In the genomic region with DNA sequence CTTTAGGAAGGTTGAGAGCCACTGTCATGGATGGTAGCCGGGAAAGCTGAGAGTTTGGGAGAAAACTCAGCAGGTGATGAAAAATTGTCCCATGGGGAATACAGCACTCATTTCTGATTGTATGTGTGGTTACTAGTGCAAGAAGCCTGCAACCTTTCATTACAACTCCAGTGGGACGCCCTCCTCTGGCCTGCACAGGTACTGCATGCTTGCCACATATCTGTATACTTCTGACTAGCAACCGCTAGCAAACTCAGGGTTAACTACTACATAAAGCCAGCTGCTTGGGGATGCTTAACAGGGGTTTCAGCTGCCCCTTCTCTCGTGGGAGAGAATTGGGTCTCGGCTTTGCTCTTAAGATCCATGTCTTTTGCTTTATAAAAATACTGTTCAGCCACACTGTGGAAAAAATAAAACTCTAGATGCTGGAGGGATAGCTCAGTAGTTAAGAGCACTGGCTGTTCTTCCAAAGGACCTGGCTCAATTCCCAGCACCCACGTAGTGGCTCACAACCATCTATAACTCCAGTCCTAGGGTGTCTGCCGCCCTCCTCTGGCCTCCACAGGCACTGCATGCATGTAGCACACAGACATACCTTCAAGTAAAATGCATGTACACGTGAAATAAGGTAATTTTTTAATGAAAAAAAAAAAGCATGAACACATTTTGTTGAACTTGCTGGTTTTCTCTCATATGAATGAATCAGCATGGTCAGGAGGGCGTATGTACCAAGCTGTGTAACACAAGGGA, we compare ENCODE assay signal across 23 mouse cellular contexts. TPM values are rescaled to one million over a fixed set of nuclear protein-coding genes. Genes with fewer than 3 reads are reported as not detected.
DNase-seq lines count a peak whose midpoint lies in the region; ATAC-seq and TF ChIP-seq lines count a peak whose summit lies in the region.
"Had no signal": no experiment of that assay in that cellular context is flagged by ENCODE, and none has a peak within 500 bp of the region (broad histone marks: within the 10 kb centered on the region; RNA-seq: fewer than 3 reads in every experiment).

No protein-coding gene starts in this region.

- no peak overlapping the region for H3K4me3 ChIP-seq in heart, adult 2 months
- no peak overlapping the region for H3K4me3 ChIP-seq in heart, embryonic 10.5 days
- no peak overlapping the region for H3K4me3 ChIP-seq in liver, adult 2 months (ENCODE audit: insufficient read depth, low read depth, low read length)
- H3K4me3 ChIP-seq in liver, embryonic 11.5 days (ENCODE audit: low read depth, low read length), result no peak overlapping the region
- no peak overlapping the region for H3K4me3 ChIP-seq in midbrain, postnatal 0 days (ENCODE audit: low read depth, low read length)
- no peak overlapping the region for H3K4me3 ChIP-seq in midbrain, embryonic 14.5 days (replicated peaks; ENCODE audit: low read depth, low read length)
- H3K4me3 ChIP-seq: forebrain, embryonic 13.5 days; hindbrain, embryonic 13.5 days; liver, embryonic 13.5 days; midbrain, embryonic 12.5 days had no signal

- no peaks in the 10 kb centered on the region for H3K27me3 ChIP-seq in heart, adult 2 months (ENCODE audit: control insufficient read depth, insufficient read depth, low read length)
- H3K27me3 ChIP-seq in heart, embryonic 10.5 days (ENCODE audit: insufficient read depth, poor library complexity, severe bottlenecking), result no peaks in the 10 kb centered on the region
- no peaks in the 10 kb centered on the region for H3K27me3 ChIP-seq in liver, adult 2 months (ENCODE audit: control insufficient read depth, insufficient read depth, low read length)
- H3K27me3 ChIP-seq in liver, embryonic 11.5 days (replicated peaks; ENCODE audit: control insufficient read depth, insufficient read depth, low read length), result no peaks in the 10 kb centered on the region
- no peaks in the 10 kb centered on the region for H3K27me3 ChIP-seq in midbrain, postnatal 0 days (ENCODE audit: insufficient read depth, low read length)
- no peaks in the 10 kb centered on the region for H3K27me3 ChIP-seq in midbrain, embryonic 14.5 days (ENCODE audit: control insufficient read depth, insufficient read depth, low read length)
- H3K27me3 ChIP-seq: forebrain, embryonic 13.5 days; hindbrain, embryonic 13.5 days; liver, embryonic 13.5 days; midbrain, embryonic 12.5 days had no signal

- H3K36me3 ChIP-seq in heart, adult 2 months (ENCODE audit: control insufficient read depth, insufficient read depth, low read length), result no peaks in the 10 kb centered on the region
- no peaks in the 10 kb centered on the region for H3K36me3 ChIP-seq in heart, embryonic 10.5 days
- no peaks in the 10 kb centered on the region for H3K36me3 ChIP-seq in liver, adult 2 months (ENCODE audit: control insufficient read depth, insufficient read depth, low read length)
- no peaks in the 10 kb centered on the region for H3K36me3 ChIP-seq in liver, embryonic 11.5 days (ENCODE audit: control insufficient read depth, insufficient read depth, low read length)
- no peaks in the 10 kb centered on the region for H3K36me3 ChIP-seq in midbrain, postnatal 0 days (ENCODE audit: insufficient read depth, low read length)
- no peaks in the 10 kb centered on the region for H3K36me3 ChIP-seq in midbrain, embryonic 14.5 days (ENCODE audit: control insufficient read depth, insufficient read depth, low read length)
- H3K36me3 ChIP-seq: hindbrain, embryonic 13.5 days; liver, embryonic 13.5 days; midbrain, embryonic 12.5 days had no signal

- TF ChIP-seq EP300 in heart, adult 2 months (IDR thresholded peaks at IDR 0.05; ENCODE audit: insufficient read depth, low read depth, low read length), result no peak

- H3K27ac ChIP-seq in heart, adult 2 months, result no peak overlapping the region
- H3K27ac ChIP-seq in heart, embryonic 10.5 days, result no peak overlapping the region
- H3K27ac ChIP-seq in liver, adult 2 months (replicated peaks; ENCODE audit: insufficient read depth, low read depth, low read length), result no peak overlapping the region
- H3K27ac ChIP-seq in liver, embryonic 11.5 days (ENCODE audit: low read depth, low read length), result no peak overlapping the region
- H3K27ac ChIP-seq in midbrain, postnatal 0 days (ENCODE audit: low read depth, low read length), result no peak overlapping the region
- no peak overlapping the region for H3K27ac ChIP-seq in midbrain, embryonic 14.5 days (replicated peaks; ENCODE audit: low read depth, low read length)
- H3K27ac ChIP-seq: forebrain, embryonic 13.5 days; hindbrain, embryonic 13.5 days; liver, embryonic 13.5 days; midbrain, embryonic 12.5 days had no signal

- 90% methylated on average over 9 of the region's 9 CpGs for WGBS in heart, adult 2 months
- WGBS in heart, embryonic 10.5 days, result 86% methylated on average over 9 of the region's 9 CpGs
- WGBS in liver, adult 2 months, result 93% methylated on average over 9 of the region's 9 CpGs
- WGBS in liver, embryonic 11.5 days, result 88% methylated on average over 9 of the region's 9 CpGs
- WGBS in midbrain, postnatal 0 days, result 92% methylated on average over 9 of the region's 9 CpGs
- WGBS in midbrain, embryonic 14.5 days, result 93% methylated on average over 9 of the region's 9 CpGs

- H3K79me2 ChIP-seq in heart, adult 2 months (replicated peaks; ENCODE audit: control insufficient read depth, insufficient read depth, low read length), result no peaks in the 10 kb centered on the region
- no peaks in the 10 kb centered on the region for H3K79me2 ChIP-seq in liver, adult 2 months (ENCODE audit: control insufficient read depth, insufficient read depth, low read length)

- intact Hi-C loops in heart, adult 2 months (cut with DNase I), result no loop called here

- TF ChIP-seq CTCF in heart, adult 2 months (IDR thresholded peaks at IDR 0.05), result peak; percentile 9; the same call in 1 of the 2 replicates
- TF ChIP-seq CTCF in liver, adult 2 months (IDR thresholded peaks at IDR 0.05; ENCODE audit: low read depth, low read length), result peak; percentile 26
- 0 out of 2 replicates have a peak, but pooled peaks have one; percentile 6 for TF ChIP-seq CTCF in midbrain, postnatal 0 days (IDR thresholded peaks at IDR 0.05)

- 0 out of 2 replicates have a peak, but pooled peaks cover under 1% of the 10 kb centered on the region for H3K4me1 ChIP-seq in heart, adult 2 months (ENCODE audit: control insufficient read depth, insufficient read depth, low read length)
- H3K4me1 ChIP-seq in heart, embryonic 10.5 days, result no peaks in the 10 kb centered on the region
- H3K4me1 ChIP-seq in liver, adult 2 months (ENCODE audit: control insufficient read depth, insufficient read depth, low read length), result no peaks in the 10 kb centered on the region
- H3K4me1 ChIP-seq in liver, embryonic 11.5 days (replicated peaks; ENCODE audit: control insufficient read depth, insufficient read depth, low read length), result no peaks in the 10 kb centered on the region
- no peaks in the 10 kb centered on the region for H3K4me1 ChIP-seq in midbrain, postnatal 0 days (ENCODE audit: insufficient read depth, low read length)
- no peaks in the 10 kb centered on the region for H3K4me1 ChIP-seq in midbrain, embryonic 14.5 days (ENCODE audit: control insufficient read depth, insufficient read depth, low read length)
- H3K4me1 ChIP-seq: forebrain, embryonic 13.5 days; hindbrain, embryonic 13.5 days; midbrain, embryonic 12.5 days had no signal

- no peak overlapping the region for H3K9ac ChIP-seq in heart, adult 2 months (ENCODE audit: low read depth, low read length)
- H3K9ac ChIP-seq in liver, adult 2 months (ENCODE audit: low read depth, low read length), result no peak overlapping the region
- H3K9ac ChIP-seq in liver, embryonic 11.5 days (ENCODE audit: low read depth, low read length), result no peak overlapping the region
- H3K9ac ChIP-seq in midbrain, postnatal 0 days (replicated peaks; ENCODE audit: low read length, poor library complexity, severe bottlenecking), result no peak overlapping the region
- no peak overlapping the region for H3K9ac ChIP-seq in midbrain, embryonic 14.5 days (replicated peaks; ENCODE audit: low read length)
- H3K9ac ChIP-seq: forebrain, embryonic 13.5 days; hindbrain, embryonic 13.5 days; liver, embryonic 13.5 days; midbrain, embryonic 12.5 days had no signal

- ATAC-seq in liver, embryonic 11.5 days (replicated peaks; ENCODE audit: low FRiP score), result no peak
- ATAC-seq in midbrain, postnatal 0 days (ENCODE audit: low FRiP score), result no peak
- ATAC-seq in midbrain, embryonic 14.5 days (ENCODE audit: low FRiP score, low TSS enrichment), result no peak
- ATAC-seq: forebrain, embryonic 13.5 days had no signal

- peaks cover 8% of the 10 kb centered on the region; the same call in 1 of the 2 replicates for H3K9me3 ChIP-seq in heart, embryonic 10.5 days
- peaks cover 7% of the 10 kb centered on the region for H3K9me3 ChIP-seq in liver, embryonic 11.5 days (ENCODE audit: control insufficient read depth, low read length)
- H3K9me3 ChIP-seq in midbrain, postnatal 0 days (ENCODE audit: low read length), result no peaks in the 10 kb centered on the region; the same call in 1 of the 2 replicates
- 0 out of 2 replicates have a peak, but pooled peaks cover 6% of the 10 kb centered on the region for H3K9me3 ChIP-seq in midbrain, embryonic 14.5 days (ENCODE audit: control insufficient read depth, low read length)

- TF ChIP-seq POLR2A in heart, adult 2 months (IDR thresholded peaks at IDR 0.05; ENCODE audit: insufficient read depth, low read depth, low read length), result no peak
- TF ChIP-seq POLR2A in liver, adult 2 months (IDR thresholded peaks at IDR 0.05; ENCODE audit: extremely low read depth, insufficient read depth, low read length), result no peak

- H3K4me2 ChIP-seq in liver, embryonic 11.5 days, result no peak overlapping the region
- H3K4me2 ChIP-seq in midbrain, postnatal 0 days (ENCODE audit: low read depth, low read length, poor library complexity, severe bottlenecking), result no peak overlapping the region
- no peak overlapping the region for H3K4me2 ChIP-seq in midbrain, embryonic 14.5 days (ENCODE audit: low read length)
- H3K4me2 ChIP-seq: forebrain, embryonic 13.5 days; heart, embryonic 11.5 days; hindbrain, embryonic 13.5 days; liver, embryonic 13.5 days; midbrain, embryonic 12.5 days had no signal

- DNase-seq in heart, adult 2 months, result no peak
- DNase-seq in heart, embryonic 10.5 days (ENCODE audit: low spot score), result no peak
- no peak for DNase-seq in liver, adult 2 months (ENCODE audit: extremely low read depth, low read depth, low spot score)
- no peak for DNase-seq in liver, embryonic 11.5 days (ENCODE audit: low spot score)
- DNase-seq in midbrain, postnatal 0 days (ENCODE audit: low spot score), result no peak
- no peak for DNase-seq in midbrain, embryonic 14.5 days
- peak; percentile 39 for DNase-seq in ZHBTc4 (ENCODE audit: low read depth, low spot score)
- DNase-seq in lung, postnatal 14 days, result no peak
- DNase-seq: adrenal gland, postnatal 10 days; cerebellum, adult 8-10 months; cerebellum, postnatal 36 days; gastrocnemius, postnatal 10 days; heart, postnatal 4 days; kidney, adult 18-20 months; liver, embryonic 13.5 days; retina, postnatal 1 day; right cerebral cortex, postnatal 14 days; thymus, adult 2 months; thymus, postnatal 36 days had no signal

RNA-seq across cellular contexts. Expression of a gene that starts 42.3 kb away (rescaled TPM):
- total RNA-seq in heart, adult 2 months (2021), result 100 to 1,000 TPM; 137 to 176 TPM
- polyA plus RNA-seq in heart, adult 2 months (2012; rRNA removed), result 86.5 and 118 TPM in 2 replicates
- polyA plus RNA-seq in heart, embryonic 10.5 days (2016; fragmentation: Nextera tagmentation; extraction: Ambion mirVana), result 392 and 458 TPM in 2 replicates
- 159 and 233 TPM in 2 replicates for total RNA-seq in liver, adult 2 months (2014; rRNA removed)
- polyA plus RNA-seq in liver, adult 2 months (2012; rRNA removed), result 71.0 and 101 TPM in 2 replicates
- 430 and 458 TPM in 2 replicates for polyA plus RNA-seq in liver, embryonic 11.5 days (2014; fragmentation: Nextera tagmentation; extraction: Ambion mirVana)
- 220 and 287 TPM in 2 replicates for total RNA-seq in midbrain, postnatal 0 days (2014; rRNA removed)
- 513 and 545 TPM in 2 replicates for polyA plus RNA-seq in midbrain, postnatal 0 days (2015; fragmentation: Nextera tagmentation; extraction: Ambion mirVana)
- polyA plus RNA-seq in midbrain, embryonic 14.5 days (2014; fragmentation: Nextera tagmentation; extraction: Ambion mirVana), result 491 and 555 TPM in 2 replicates
